Mouse (Mus musculus) cerebellum, adult 11 months (tissue): ENCODE results near the gene Gm17268.

Source experiments
- DNase-seq: peaks from one replicate; pipeline ENCODE4 v3.0.0; 2022

Gene Gm17268

DNA sequence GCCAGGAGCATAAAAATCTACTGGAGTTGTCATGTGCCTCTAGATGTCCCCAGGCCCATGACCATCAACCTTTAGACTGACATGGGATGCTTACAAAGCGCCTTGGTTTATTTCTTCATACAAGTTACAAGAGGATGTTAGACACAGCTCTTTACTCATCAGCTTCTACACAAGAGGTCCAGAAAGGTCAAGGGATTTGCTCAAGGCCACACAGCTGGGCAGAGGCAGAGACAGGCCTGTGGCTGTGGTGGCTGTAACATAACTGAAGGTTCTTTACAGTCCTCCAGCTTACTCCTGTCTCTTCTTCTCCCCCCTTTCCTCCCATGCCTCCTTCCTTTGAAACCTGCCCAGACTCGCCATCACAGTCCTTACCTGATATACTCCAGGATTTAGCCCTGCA, 8.2 kb downstream of the Gm17268 start:
- no peak for DNase-seq

GRCm38 (mm10) chr11:82023769-82024168, 14.6 kb downstream of the Gm17268 start:
- DNase-seq: no peak

DNA sequence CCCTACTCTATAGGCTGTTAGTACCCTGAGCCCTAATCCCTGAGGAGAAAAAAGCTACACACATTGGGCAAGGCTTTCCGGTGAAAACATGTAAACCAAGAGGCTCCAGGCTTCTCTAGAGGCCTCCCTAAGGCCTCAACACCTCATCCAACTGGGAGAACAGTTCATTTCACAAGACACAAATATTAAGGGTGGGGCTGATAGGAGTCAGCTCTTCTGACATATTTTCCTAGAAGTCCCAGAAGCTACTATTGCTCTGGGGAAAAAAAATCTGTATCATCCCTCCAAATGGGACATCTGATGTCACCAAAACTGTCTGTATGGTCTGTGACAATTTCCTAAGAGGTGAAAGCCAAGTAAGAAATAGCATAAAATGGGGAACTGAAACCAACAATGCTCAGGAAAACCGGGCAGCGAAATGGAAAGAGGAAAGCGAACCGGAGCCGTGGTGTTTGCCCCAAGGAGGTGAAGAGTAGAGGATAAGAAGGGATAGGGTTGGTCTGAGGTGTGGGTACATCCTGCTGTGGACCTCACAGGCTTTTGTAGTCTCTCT, 15.8 kb downstream of the Gm17268 start:
- no peak for DNase-seq

DNA sequence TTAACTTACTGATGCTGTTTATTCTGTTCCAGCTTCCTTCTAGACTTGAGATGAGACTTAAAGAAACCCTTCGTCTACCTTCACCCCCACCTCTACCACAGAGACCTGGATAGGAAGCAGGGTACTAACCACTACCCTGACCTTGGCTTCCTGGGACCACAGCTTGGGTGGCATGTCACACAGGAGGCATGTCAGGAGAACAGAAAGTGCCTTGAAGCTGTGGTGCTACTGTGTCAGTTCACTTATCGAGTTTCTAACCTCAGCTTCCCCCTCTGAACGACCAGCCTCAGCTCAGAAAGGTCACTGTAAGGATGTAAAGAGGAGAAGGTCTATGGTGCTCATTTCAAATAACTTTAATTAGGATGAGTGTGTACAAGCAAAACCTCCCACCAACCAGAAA, 17.0 kb downstream of the Gm17268 start:
- DNase-seq: no peak

DNA sequence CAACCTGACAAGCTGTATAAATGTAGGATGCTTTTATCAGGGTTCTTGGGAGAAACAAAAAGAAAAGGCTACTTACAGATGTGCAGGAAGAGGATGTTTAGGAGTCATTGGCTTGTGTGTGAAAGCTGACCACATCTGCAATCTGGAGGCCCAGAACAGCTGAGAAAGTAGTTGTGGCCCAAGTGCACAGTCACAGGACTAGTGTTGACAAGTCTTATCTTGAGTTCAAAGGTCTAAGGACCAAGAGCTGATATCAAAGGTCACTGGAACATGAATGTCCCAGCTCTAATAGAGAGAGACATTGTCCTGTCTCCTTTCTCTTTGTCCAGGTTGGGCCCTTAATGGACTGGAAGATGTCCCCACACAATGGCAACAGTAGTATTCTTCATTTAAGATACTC, 18.6 kb downstream of the Gm17268 start:
- no peak for DNase-seq

- no peak for DNase-seq
These were observed 19.0 kb downstream of the Gm17268 start for GRCm38 (mm10) chr11:82019389-82019788.

- no peak for DNase-seq
These were observed 22.1 kb downstream of the Gm17268 start for GRCm38 (mm10) chr11:82016181-82016780.

DNA sequence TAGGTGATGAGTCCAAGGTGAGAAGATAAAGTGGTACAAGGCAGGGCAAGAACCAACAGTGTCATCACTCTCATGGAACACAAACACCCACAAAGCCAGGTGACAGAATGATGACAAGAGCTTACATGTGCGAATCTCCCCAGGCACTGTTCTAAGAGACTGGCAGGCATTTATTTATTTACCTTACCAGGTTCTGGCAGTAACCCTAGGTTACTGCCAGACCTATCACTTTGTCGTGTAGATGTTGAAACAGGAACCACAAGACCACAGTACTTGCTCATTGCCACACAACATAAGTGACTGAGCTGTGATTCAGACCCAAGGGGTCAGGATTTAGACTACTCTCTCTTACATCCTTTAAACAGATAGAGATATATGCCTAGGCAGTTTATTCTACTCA, 23.3 kb downstream of the Gm17268 start:
- no peak for DNase-seq

DNA sequence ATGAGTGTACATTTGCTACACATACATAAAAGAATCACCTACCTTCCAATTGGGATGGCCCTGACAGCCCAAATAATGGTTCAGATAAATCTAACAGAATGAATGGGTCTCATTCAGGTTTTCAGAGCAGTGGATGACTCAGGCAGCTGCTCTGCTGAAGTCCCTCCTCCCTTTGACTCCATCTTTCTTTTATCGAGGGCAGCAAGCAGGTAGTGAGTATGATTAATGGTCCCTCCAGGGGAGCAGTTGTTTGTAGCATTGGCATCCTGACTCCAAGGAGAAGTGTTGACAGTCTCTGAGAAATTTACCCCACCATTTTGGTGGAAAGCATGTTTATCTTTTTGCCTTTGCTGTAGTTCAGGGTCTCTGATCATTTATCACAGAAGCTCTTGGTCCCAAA, 24.6 kb downstream of the Gm17268 start:
- no peak for DNase-seq

DNA sequence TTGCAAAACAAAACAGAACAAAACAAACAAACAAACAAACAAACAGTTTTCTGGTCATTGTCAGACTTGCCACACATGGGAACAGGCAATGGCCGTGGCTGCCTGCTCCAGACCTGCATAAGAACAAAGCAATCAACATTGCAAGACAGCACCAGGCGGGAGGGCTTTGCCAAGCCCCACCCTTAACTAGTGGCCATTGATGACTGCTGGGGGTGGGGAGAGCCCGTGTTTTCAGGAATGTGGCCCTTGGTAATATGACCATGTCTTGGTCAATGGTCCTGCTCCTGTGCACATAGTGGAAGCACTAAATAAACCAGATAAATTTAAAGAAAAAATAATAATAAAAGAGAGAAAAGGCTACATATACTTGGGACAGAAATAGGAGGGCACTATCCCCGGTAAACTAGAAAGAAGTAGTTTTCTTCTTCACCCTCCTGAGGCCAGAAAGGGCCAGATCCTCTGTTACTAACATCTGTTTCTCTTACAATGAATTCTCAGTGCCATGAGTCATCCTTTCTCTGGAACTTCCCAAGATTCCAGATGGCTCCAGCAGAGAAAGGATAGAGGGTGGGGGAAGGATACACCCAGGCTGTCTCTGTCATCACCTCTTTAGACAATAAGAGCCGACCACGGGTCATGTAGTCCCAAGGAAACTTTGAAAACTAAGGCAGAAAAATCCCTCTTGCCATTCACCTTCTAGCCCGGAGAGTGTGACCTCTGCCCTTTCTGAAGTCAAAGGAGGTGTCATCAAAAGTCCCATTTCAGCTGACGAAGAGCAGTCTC, 26.8 kb downstream of the Gm17268 start:
- no peak for DNase-seq

- DNase-seq: no peak
These were observed 28.2 kb downstream of the Gm17268 start for GRCm38 (mm10) chr11:82010115-82010514.

GRCm38 (mm10) chr11:82006796-82007423, 31.5 kb downstream of the Gm17268 start:
- no peak for DNase-seq

DNA sequence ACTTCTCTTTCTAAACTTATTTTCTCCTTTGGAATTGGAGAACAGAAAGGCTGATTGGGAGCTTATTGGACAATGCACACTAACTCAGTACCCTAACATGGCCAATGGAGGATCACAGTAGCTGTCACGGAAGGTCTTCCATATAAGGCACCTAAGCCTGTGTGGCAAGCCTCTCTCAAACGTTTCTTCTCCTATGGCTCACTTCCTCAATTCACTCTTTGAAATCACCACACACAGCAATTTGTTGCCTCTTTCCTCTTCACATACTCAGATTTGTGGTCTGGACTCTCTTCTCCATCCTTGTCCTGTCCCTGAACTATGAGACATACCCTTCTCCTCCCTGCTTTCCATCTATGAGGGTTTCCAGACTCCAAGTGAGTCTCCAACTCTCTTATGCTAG, 33.6 kb downstream of the Gm17268 start:
- DNase-seq: no peak

DNA sequence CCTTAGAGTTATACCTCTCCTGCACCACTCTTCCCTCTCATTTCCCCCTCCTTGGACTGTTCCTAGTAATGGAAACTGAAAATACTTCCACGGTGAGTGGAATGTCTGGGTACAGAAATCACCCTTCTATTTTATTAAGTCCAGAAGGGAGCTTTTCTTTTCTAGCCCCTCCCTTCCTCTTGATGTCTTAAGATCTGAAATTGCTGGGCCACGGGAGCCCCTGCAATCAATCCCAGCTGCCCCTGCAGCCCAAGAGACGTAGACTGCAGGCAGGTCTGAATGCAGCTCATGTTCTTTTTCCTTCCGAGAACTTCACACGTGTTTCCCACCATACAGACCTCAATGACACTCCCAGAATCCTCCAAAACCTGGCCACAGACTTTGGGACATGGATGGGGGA, 37.8 kb downstream of the Gm17268 start:
- no peak for DNase-seq

DNA sequence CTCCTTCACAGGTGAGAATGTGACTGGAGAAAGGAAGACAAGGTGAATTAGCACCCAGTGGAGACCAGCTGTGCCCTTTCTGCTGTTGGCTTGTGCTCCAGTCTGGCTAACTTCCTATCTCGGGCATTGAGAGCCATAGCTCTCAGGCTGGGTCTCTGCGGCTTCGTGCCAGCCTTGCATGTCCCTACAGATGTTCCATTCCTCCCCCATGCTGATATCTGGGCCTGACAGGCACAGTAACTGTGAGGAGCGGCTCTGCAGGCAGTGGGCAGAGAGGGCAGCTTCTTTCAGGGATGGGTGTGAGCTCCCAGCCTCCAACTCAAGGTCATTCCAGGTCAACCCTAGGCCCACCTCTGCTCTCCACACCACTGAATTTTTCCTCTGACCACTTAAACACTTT, 38.9 kb downstream of the Gm17268 start:
- DNase-seq: no peak

DNA sequence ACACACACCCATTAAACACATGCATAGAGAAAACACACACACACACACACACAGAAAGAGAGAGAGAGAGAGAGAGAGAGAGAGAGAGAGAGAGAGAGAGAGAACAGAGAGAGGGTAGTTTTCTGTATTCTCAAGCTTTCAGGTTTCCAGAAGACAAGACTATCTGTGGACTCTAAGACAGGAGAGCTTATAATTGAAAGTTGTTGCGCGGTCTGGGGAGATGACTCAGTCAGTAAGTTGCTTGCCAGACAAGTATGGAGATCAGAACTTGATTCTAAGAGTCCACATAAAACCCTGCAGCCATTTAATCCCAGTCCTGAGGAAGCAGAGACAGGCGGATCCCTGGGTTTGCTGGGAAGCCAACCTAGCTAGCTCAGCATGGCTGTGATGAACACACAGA, 39.7 kb downstream of the Gm17268 start:
- no peak for DNase-seq

DNA sequence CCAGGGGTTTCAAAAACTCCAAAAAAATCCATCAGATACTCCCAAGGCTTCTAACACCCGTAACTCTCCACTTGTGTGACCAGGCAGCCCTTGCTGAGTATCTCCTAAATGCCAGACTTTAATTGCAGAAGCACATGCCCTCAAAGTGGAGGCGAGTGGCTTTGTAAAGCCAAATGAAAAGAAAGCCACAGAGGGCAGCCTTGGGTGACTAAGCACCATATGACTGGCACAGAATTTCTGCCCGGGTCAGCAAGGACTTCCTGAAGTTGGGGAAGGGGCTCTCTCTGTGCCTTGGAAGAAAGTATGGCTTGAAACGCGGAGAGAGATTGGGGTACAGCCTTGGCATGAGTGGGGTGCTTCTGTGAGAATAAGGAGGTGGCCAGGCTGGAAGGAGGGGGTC, 41.3 kb downstream of the Gm17268 start:
- no peak for DNase-seq

GRCm38 (mm10) chr11:81996172-81996841, 42.1 kb downstream of the Gm17268 start:
- peak; percentile 48 for DNase-seq

GRCm38 (mm10) chr11:81983146-81983545, 55.2 kb downstream of the Gm17268 start:
- peak; percentile 15 for DNase-seq

GRCm38 (mm10) chr11:81982191-81982590, 56.2 kb downstream of the Gm17268 start:
- DNase-seq: no peak
